Mouse (Mus musculus): ENCODE results near the gene Slc25a42. TPM values are rescaled to one million over a fixed set of nuclear protein-coding genes. Genes with fewer than 3 reads are reported as not detected.
A peak's percentile ranks its signal among the peaks of the same experiment; 100 is the strongest.

Gene Slc25a42
- total RNA-seq, 2 experiments from 2014 or later = 20.7 to 24.9 TPM

GRCm38 (mm10) chr8:70173320-70173719 is 38.8 kb downstream of the Slc25a42 start:
- intact Hi-C loops (cut with DNase I) = no loop called here
- no peak for DNase-seq

- peak; percentile 88 for DNase-seq
- intact Hi-C loops (cut with DNase I) = no loop called here
These were observed 39.9 kb downstream of the Slc25a42 start, which contains the start of gene Tmem161a for GRCm38 (mm10) chr8:70172043-70172681. Tmem161a (plus strand) TSS chr8:70172356.

DNA sequence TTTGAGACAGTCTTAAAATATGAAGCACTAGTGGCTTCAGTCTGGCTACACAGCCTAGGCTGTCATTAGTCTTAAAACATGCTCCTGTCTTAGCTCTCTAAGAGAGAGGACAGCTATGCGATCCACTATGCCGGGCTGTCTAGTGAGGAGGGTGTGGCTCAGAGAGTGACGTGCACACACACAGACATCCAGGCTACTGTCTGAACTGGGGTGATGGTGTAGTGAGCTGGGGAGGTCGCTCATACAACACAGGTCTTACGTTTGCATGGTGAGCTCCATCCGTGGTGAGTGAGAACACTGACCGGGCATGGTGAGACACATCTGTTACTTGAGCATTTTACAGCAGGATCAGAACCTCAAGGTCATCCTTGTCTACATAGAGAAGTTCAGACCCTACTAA is 40.9 kb downstream of the Slc25a42 start:
- intact Hi-C loops (cut with DNase I) = no loop called here
- DNase-seq = no peak

DNA sequence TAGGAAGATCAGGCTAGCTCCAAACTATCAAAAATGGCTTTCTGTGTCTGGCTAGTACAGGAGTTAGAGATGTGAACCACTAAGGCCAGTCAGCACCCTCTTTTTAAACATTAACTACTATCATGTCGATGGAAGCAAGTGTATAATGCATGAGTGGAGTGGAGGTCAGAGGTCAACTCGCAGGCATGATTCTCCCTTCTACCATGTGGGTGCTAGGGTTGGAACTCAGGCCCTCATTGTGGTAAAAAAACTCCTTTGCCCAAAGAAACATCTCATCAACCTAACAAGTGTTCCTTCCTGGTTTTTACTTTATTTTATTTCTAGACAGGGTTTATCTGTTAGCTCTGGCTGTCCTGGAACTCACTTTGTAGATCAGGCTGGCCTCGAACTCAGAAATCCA is 41.4 kb downstream of the Slc25a42 start:
- DNase-seq = no peak
- intact Hi-C loops (cut with DNase I) = no loop called here

- intact Hi-C loops (cut with DNase I) = no loop called here
These were observed 42.0 kb downstream of the Slc25a42 start for GRCm38 (mm10) chr8:70170116-70170515.

DNA sequence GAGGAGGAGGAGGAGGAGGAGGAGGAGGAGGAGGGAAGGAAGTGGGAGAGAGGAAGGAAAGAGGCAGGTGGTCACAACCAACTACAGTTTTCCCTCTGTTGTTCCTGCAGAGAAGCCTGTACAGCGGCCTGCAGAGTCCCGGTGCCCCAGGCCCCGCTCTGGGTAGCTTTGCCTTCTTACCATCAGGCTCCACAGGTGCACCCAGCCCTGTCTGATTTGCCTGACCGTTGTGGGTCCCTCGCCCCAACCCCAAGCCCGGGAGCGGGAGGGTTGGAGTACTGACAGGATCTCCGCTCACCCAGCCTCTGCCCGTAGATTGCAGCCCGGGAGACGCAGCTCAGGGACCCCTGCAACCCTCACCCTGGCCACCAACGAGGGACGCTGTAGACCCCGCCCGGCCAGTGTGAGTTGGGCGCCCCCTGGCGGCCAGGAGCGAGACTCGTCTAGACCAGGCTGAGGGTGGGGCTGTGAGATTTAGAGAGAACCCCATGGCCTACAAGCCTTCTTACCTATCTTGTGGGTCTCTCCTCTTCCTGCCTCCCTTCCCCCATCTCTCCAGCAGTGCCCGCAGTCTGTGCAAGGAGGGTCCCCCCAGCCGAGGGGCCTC is 45.5 kb downstream of the Slc25a42 start:
- peak; percentile 83 for DNase-seq
- intact Hi-C loops (cut with DNase I) = loop anchor here (10.0 kb wide), 1 partner anchor 252 kb away; no protein-coding TSS in a partner anchor

More at GRCm38 (mm10) chr8:70170116-70170515, 42.0 kb downstream of the Slc25a42 start:
- no peak for DNase-seq

DNA sequence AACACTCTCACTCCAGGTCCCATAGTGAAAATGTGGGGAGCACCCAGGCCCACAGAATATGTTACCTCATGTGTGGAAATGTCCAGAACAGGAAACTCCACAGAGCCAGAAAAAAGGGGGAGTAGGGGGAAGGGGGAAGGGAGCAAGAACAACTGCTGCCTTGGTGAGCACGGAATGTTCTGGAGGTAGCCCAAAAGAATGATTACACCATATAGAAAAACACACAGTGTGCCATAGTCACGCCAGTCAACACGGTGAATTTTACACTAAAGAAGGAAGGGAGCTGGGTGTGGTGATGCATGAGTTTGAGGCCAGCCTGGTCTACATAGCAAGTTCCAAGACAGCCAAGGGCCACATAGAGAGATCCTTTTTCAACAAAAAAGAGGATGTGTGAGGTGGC is 48.8 kb downstream of the Slc25a42 start:
- no peak for DNase-seq
- intact Hi-C loops (cut with DNase I) = loop anchor here (10.0 kb wide), 1 partner anchor 249 kb away; no protein-coding TSS in a partner anchor

- intact Hi-C loops (cut with DNase I) = loop anchor here (10.0 kb wide), 1 partner anchor 245 kb away; no protein-coding TSS in a partner anchor
- DNase-seq = no peak
These were observed 52.1 kb downstream of the Slc25a42 start for GRCm38 (mm10) chr8:70160015-70160414.

DNA sequence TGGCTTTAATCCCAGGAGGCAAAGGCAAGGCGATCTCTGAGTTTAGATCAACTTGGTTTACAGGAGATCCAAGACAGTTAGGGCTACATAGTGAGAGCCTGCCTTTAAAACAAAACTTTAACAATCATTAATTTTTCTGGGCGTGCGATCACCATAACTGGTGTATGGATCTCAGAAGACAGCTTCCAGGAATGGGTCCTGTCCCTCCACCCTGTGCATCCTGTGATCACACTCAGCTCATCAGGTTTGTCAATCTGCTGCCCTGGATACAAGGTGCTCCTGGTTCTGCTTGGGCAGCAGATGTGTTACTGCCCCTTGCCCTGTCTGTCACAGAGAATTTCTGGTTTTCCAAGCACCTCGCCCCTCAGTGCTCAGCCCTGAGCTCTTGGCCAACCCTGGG is 52.9 kb downstream of the Slc25a42 start:
- intact Hi-C loops (cut with DNase I) = no loop called here
- DNase-seq = no peak

GRCm38 (mm10) chr8:70158069-70158853 is 53.8 kb downstream of the Slc25a42 start:
- DNase-seq = peak; percentile 69
- intact Hi-C loops (cut with DNase I) = no loop called here

- DNase-seq = no peak
- intact Hi-C loops (cut with DNase I) = no loop called here
These were observed 54.8 kb downstream of the Slc25a42 start for GRCm38 (mm10) chr8:70157240-70157800.

DNA sequence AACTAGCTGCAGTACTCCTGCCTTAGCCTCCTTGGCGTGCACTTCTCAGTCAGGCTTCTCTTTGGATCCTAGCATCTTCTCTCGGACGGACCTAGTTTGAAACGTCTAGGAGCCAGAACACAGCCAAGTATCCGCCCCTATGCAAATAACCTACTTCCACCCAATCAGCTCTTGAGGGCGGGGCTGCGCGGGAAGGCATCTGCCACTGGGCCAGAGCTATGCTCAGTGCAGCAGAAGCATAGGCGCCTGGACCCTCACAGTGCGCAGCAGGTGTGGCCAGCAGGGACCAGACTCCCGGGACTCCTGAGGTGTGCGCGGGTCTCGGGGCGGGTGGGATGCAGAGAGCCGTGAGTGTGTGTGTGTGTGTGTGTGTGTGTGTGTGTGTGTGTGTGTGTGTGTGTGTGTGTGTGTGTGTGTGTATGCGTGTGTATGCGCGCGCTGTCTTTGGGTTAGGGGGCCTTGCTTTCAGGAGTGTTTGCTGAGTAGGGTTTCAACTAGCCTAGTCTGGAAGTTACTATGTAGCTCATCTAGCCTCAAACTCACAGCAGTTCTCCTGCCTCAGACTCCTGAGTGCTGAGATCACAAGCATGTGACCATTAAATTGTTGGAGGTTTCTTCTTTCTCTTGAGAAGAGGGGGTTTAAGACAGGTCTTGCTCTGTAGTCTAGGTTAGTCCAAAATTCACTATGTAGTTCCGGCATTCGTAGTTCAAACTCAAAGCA is 59.4 kb downstream of the Slc25a42 start:
- peak; percentile 82 for DNase-seq
- intact Hi-C loops (cut with DNase I) = no loop called here

DNA sequence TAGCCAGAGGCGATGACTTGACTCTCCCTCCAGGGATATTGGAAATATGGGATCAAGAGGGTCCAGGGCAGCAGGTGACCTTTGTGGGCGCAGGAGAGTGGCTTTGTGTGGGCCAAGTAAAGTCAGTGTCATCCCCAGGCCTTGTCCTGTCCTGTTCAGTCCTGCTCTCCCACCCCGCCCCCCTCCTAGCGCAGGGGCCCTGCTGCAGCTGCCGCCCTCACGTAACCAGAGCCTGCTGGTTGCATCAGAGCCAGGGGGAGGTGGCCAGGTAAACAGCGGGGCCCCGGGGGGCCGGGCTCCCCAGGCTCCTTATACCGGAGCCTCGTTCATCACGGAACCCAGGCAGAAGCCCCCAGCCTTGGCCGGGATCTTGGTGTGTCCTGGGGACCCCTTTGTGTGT is 61.9 kb downstream of the Slc25a42 start:
- DNase-seq = no peak
- intact Hi-C loops (cut with DNase I) = no loop called here

GRCm38 (mm10) chr8:70147678-70148607 is 64.2 kb downstream of the Slc25a42 start:
- no peak for DNase-seq
- intact Hi-C loops (cut with DNase I) = no loop called here

GRCm38 (mm10) chr8:70139981-70140380 is 72.1 kb downstream of the Slc25a42 start:
- intact Hi-C loops (cut with DNase I) = no loop called here
- no peak for DNase-seq

DNA sequence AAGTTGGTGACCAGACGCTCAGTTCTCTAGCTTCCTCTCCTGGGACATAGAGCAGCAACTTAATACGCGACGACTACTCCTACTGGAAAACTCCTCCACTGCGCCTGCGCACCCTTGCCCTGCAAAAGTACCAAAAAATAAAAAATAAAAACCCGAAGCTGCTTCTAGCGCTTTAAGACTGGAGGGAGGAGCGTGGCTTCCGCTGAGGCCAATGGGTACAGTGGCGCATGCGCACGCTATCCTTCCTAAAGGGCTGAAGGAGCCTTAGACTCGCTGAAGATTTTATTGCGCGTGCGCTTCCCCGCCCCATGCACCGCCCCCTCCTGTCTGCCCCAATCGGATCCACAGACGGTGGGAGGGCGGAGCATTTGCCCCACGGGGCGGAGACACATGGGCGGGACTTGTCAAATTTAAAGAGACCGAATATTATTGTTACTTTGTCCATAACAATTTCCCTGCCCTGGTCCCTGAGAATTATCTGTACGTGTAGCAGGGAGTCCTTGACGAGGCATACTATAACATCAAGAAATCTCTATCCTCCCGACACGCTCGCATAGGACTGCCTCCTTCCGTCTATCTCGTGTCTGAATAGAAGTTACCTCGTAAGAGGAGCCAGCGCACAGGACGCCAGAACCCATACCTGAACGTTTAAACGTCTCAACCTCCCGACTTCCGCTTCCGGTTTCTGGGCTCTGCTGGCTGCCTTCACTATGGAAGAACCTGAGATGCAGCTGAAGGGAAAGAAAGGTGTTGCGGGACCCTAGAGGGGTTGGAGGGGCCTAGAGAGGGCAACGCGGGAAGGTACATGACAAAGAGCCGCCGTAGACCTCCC is 72.9 kb downstream of the Slc25a42 start, which contains the start of the genes Rfxank, Borcs8 and Mef2b:
Gene Rfxank, minus strand, starts transcription at position 129 of the 832 bp plus-strand sequence.
Gene Borcs8, plus strand, starts transcription at position 474 of the 832 bp plus-strand sequence.
Gene Mef2b, plus strand, starts transcription at position 686 of the 832 bp plus-strand sequence.
- peak; percentile 100 for DNase-seq
- intact Hi-C loops (cut with DNase I) = no loop called here

DNA sequence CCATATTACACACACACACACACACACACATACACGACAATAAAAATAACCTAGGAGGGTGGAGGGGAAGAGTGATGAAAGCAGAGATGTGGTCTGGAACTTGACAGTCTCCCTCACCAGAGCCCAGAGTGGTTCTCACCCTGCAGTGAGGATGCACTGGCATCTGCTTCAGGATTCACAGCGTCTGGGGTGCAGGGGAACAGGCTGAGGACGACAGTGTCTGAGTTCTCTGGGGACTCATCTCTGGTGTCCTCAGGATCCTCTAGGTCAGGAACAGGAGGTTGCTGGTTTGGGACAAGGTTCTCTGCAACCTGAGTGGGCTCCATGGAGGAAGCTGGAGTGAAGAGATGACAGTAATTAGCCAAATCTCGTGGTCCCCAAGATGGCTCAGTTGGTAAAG is 74.2 kb downstream of the Slc25a42 start:
- no peak for DNase-seq
- intact Hi-C loops (cut with DNase I) = no loop called here

DNA sequence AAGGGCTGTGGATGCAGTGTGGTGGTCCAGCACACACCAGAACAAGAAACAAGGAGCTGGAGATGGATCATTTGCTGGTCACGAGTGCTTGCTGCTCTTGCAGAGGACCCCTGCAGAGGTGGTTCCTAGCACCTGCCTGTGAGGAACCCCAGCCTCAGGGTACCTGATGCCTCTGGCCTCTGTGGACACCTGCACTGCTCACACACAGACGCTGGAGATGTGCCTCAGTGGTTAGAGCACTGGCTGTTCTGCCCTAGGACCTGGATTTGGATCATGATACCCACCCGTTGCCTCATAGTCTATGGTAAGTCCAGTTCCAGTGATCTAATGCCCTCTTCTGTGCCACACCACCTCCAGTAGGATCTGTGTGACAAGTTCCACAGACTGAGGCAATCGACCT is 75.5 kb downstream of the Slc25a42 start:
- DNase-seq = no peak
- intact Hi-C loops (cut with DNase I) = no loop called here
